Mouse (Mus musculus): ENCODE data around the gene Rai1. TPM values are rescaled to one million over a fixed set of nuclear protein-coding genes. Genes with fewer than 3 reads are reported as not detected.

Rai1 gene
- total and polyA plus RNA-seq, 3 experiments = 6.6 to 22.6 (median 15.4) TPM

GRCm38 (mm10) chr11:60158271-60158670 lies 53.5 kb downstream of the Rai1 start:
- Histone ChIP-seq H3K79me2 (replicated peaks; ENCODE audit: control insufficient read depth, extremely low read depth, insufficient read depth, poor library complexity, severe bottlenecking) (no peaks in the 10 kb centered on the region), H3K9ac (ENCODE audit: insufficient read depth, low read depth) (no peak overlapping the region), H3K27me3 (replicated peaks) (no peaks in the 10 kb centered on the region), H3K4me2 (ENCODE audit: insufficient read depth, low read depth, poor library complexity, severe bottlenecking) (no peak overlapping the region), H3K36me3 (replicated peaks in 1 of 2; ENCODE audit: control insufficient read depth in 1 of 2, insufficient read depth in 1 of 2, low read length in 1 of 2) (peaks cover 3 to 73% of the 10 kb centered on the region in 2 experiments), H3K4me3 (replicated peaks in 1 of 3; ENCODE audit: low read depth in 2 of 3, low read length in 2 of 3, poor library complexity in 1 of 3) (no peak overlapping the region), H3K9me3 (replicated peaks; ENCODE audit: low read length) (no peaks in the 10 kb centered on the region), H3K27ac (ENCODE audit: insufficient read depth, low read depth) (no peak overlapping the region), H3K4me1 (ENCODE audit: control insufficient read depth in 1 of 2, insufficient read depth in 2 of 2) (peaks cover 2 to 15% of the 10 kb centered on the region in 2 experiments; a peak in 2 of 4 replicates)
- DNase-seq (ENCODE audit: extremely low read depth) = no peak
- dilution Hi-C loops (cut with MboI; ENCODE audit: extremely low pct_ligation_motif_present, extremely low pct_unique_long_range_greater_than_20kb, low sequenced_read_pairs) (no loop called here), in situ Hi-C loops (cut with MboI; ENCODE audit: low pct_ligation_motif_present, low pct_unique_long_range_greater_than_20kb, low sequenced_read_pairs) (no loop called here)
- TF ChIP-seq ETS1 (conservative IDR thresholded peaks at IDR 0.05; ENCODE audit: low read depth, low read length) = no peak
- no peak for TF ChIP-seq NELFE (IDR thresholded peaks at IDR 0.05; ENCODE audit: low read depth, low read length)
- no peak for TF ChIP-seq MAFK (IDR thresholded peaks at IDR 0.05; ENCODE audit: insufficient replicate concordance, low read length)
- TF ChIP-seq CHD1 (IDR thresholded peaks at IDR 0.05; ENCODE audit: low read depth, low read length) = no peak
- TF ChIP-seq MAX (IDR thresholded peaks at IDR 0.05; ENCODE audit: low read length) = no peak
- no peak for TF ChIP-seq MYC (IDR thresholded peaks at IDR 0.05; ENCODE audit: low read depth, low read length)
- TF ChIP-seq UBTF (IDR thresholded peaks at IDR 0.05; ENCODE audit: low read depth, low read length) = no peak
- no peak for TF ChIP-seq TCF12 (IDR thresholded peaks at IDR 0.05; ENCODE audit: low read depth, low read length)
- TF ChIP-seq KAT2A (IDR thresholded peaks at IDR 0.05; ENCODE audit: insufficient replicate concordance, low read length) = no peak

DNA sequence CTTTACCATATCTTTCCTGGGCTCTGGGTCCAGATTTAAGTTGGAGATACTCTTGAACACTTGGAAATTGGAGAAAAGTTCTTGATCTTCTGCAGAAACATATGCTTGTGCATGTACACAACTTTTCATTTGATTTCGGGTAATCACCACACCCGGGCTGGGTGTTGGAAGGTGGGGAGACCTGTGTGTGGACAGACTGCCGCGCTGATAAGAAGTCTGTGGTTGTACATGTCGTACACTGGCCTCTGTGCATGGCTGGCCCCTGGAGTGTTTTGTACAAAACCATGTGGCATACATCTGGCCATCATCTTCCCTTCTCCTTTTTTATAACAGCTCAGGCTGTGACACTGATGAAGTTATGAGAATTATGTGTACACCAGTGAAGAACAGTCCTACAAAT lies 55.1 kb downstream of the Rai1 start:
- no peak for TF ChIP-seq ZC3H11A (IDR thresholded peaks at IDR 0.05; ENCODE audit: low read depth, low read length)
- TF ChIP-seq UBTF (IDR thresholded peaks at IDR 0.05; ENCODE audit: low read depth, low read length) = no peak
- TF ChIP-seq ZNF384 (IDR thresholded peaks at IDR 0.05; ENCODE audit: low read depth, low read length) = no peak
- no peak for TF ChIP-seq CTCF (conservative IDR thresholded peaks at IDR 0.05 in 1 of 2, IDR thresholded peaks at IDR 0.05 in 1 of 2; ENCODE audit: low read depth in 2 of 2, low read length in 2 of 2)
- TF ChIP-seq MYC (IDR thresholded peaks at IDR 0.05; ENCODE audit: low read depth, low read length) = no peak
- no peak for TF ChIP-seq USF2 (conservative IDR thresholded peaks at IDR 0.05; ENCODE audit: low read depth, low read length)
- TF ChIP-seq RAD21 (IDR thresholded peaks at IDR 0.05; ENCODE audit: low read depth, low read length) = no peak
- TF ChIP-seq BHLHE40 (IDR thresholded peaks at IDR 0.05; ENCODE audit: low read depth, low read length) = no peak
- no peak for TF ChIP-seq POLR2A (IDR thresholded peaks at IDR 0.05; ENCODE audit: low read depth, low read length)
- no peak for TF ChIP-seq ELF1 (IDR thresholded peaks at IDR 0.05; ENCODE audit: low read depth, low read length)
- TF ChIP-seq TCF12 (IDR thresholded peaks at IDR 0.05; ENCODE audit: low read depth, low read length) = no peak
- TF ChIP-seq JUN (IDR thresholded peaks at IDR 0.05; ENCODE audit: insufficient read depth, low read depth, low read length) = no peak
- peaks cover 0 to 6% of the 10 kb centered on the region in 2 experiments; a peak in 1 of 4 replicates for H3K4me1 ChIP-seq (ENCODE audit: control insufficient read depth in 1 of 2, insufficient read depth in 2 of 2)
- no peak for DNase-seq (ENCODE audit: extremely low read depth)
- H3K36me3 ChIP-seq (replicated peaks in 1 of 2; ENCODE audit: control insufficient read depth in 1 of 2, insufficient read depth in 1 of 2, low read length in 1 of 2) = peaks cover 0 to 63% of the 10 kb centered on the region in 2 experiments
- H3K4me3 ChIP-seq (replicated peaks in 1 of 3; ENCODE audit: low read depth in 2 of 3, low read length in 2 of 3, poor library complexity in 1 of 3) = no peak overlapping the region
- H3K4me2 ChIP-seq (ENCODE audit: insufficient read depth, low read depth, poor library complexity, severe bottlenecking) = no peak overlapping the region
- no peaks in the 10 kb centered on the region for H3K27me3 ChIP-seq (replicated peaks)
- no peak overlapping the region for H3K9ac ChIP-seq (ENCODE audit: insufficient read depth, low read depth)
- H3K79me2 ChIP-seq (replicated peaks; ENCODE audit: control insufficient read depth, extremely low read depth, insufficient read depth, poor library complexity, severe bottlenecking) = no peaks in the 10 kb centered on the region
- in situ Hi-C loops (cut with MboI; ENCODE audit: low pct_ligation_motif_present, low pct_unique_long_range_greater_than_20kb, low sequenced_read_pairs) (no loop called here), dilution Hi-C loops (cut with MboI; ENCODE audit: extremely low pct_ligation_motif_present, extremely low pct_unique_long_range_greater_than_20kb, low sequenced_read_pairs) (no loop called here)
- H3K9me3 ChIP-seq (replicated peaks; ENCODE audit: low read length) = no peaks in the 10 kb centered on the region
- no peak overlapping the region for H3K27ac ChIP-seq (ENCODE audit: insufficient read depth, low read depth)

Data from CH12.LX (cell line).